Mouse (Mus musculus) T-helper 17 cell (primary cell): Measurements from ENCODE around the gene Golga7b.

Experiments
- in situ Hi-C, 2 experiments: fragments of 300-600 bp; cut with MboI, MseI; formaldehyde crosslinking; loops; 1 replicate in 1 of 2; 2 replicates in 1 of 2; pipeline ENCODE4 v1.15.1; 2025; ENCODE audit warnings: high pct_unique_total_duplicates in 2 of 2

Golga7b gene

DNA sequence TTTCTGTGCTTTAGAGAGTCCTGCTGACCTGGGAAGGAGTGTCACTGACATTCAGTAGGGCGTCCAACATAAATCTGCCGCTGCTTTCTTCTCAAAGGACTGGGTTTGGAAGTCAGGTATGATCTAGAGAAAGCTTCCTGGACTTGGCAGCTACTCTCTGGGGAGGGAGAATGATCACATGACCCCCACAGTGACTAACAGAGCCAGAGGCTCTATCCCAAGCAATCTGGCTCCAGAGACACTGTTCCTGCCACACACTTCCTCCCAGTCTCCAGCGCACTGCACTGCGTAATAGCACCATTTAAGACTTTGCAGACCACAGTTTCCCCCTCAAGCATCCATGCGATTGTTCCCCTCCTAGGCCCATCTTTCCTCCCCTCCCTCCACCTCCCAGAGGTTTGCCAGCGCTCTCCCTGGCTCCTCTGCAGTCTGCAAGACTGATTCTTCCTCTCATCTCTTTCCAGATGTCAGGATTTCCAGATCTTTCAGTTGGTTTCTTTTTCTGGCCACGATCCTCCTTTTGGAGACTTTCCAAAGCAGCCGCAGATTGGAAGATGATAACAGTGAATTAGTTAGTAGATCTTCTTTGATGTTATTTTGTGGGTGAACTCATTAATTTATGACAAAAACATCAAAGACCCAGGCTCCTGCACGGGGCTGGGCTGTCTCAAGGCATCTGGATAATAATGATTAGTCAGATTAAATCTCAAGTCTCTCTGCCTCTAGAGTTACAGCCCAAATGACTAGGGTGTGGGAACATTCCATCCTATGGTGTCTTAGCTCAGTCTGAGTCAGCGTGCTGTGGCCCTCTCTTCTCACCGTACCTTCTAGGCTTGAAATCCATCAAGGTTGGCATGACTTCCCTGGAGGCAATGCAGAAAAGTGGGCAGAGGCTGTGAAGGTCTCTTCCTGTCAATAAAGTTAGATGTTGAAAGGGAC is 2.9 kb downstream of the Golga7b start:
- in situ Hi-C loops: no loop called here

DNA sequence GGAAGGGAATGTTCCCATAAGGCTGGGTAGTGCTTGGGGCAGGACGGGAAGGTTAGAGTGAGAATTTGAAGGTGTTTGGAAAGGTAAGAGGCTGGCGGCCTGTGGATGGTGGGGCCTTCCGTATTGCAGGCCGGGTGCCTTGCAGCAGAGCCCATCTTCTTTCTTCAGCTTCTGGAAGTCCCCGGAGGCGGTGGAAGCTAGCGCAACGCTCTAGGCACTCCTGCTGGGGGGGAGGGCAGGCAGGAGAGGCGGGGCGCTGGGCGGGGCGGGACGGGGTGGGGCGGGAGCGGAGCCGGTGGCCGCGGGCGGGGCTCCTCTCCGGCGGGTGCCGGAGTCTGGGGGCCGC is 8.0 kb downstream of the Golga7b start:
- in situ Hi-C loops: no loop called here

DNA sequence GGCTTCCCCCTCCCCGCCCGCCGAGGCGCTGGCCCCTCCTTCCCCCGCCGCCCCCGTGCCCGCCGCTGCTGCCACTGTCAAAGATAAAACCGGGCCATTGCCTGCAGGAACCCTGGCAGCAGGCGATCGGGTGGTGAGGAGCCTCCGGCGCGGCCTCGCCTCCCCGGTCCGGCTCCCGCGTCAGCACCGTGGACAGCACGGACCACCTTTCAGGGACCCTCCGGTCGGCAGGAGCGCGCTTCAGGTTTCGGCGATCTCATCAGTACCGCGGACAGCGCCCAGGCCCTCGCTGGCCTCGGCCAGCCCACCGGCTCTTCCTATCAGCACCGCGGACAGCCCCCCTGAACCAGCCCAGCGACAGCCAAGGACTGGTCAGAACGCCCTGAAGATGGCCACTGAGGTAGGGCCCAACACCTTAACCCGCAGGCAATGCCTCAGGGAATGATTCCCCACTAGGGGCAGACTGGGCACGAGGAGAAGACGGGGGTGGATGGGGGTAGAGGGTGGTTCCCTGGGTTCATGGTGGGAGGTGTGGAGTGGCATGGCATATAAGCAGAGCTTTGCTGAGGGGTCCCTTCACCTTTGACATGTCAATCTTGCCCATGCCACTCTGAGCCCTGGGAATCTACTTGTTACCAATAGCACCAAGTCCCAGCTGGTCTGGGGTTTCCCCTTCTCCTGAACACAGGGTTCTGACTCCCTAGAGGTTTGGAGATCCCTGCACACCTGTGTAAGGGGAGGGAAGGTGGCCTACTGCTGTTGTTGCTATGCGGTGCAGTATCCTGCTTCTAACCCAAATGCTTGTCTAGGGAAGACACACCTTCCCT is 8.6 kb downstream of the Golga7b start:
- in situ Hi-C loops: no loop called here

DNA sequence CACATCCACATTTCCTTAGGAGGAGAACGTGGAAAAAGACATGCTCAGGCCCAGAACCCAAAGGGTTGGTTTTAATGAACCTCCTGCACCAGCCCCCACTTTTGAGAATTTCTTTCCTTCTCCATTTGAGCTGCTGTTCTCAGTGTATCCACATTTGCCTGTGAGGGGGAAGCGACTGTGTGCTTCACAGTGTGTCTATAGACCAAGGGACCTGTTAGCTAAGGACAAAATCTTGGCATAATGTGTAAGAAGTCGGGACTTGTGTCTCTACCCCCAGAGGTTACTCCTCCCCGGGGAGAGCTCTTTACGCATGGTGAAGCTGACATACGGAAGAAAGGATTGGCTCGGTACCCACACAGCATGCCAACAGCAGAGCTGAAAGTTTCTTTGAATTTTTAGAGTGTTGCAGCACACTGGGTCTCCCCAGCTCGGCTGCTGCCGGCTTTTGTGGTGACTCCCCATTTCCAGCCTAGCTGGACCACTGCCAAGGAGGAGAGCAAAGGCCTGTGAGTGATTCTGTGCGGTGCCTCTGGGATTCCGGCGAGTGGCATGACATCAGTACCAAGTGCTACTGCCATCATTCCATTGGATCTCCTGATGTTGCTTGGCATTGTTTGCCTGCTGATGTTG is 9.4 kb downstream of the Golga7b start:
- in situ Hi-C loops: no loop called here

DNA sequence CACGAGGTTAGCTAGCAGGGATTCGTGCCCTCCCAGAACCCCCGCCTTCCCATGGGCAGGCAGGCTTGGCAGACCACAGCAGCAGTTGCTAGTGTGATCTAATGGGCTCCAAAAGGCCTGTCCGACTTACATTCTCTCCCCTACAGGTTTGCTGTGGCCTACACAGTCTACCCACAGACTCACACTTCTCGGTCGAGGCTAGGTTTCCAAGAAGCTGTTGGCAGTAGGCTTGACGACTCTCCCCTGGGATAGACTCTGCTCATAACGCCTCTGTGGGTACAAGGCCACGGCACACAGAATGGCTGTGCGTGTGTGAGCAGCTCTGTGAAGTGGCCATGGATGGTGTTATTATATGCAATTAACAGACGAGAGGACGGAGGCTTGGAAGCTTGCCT is 9.9 kb downstream of the Golga7b start:
- in situ Hi-C loops: no loop called here

DNA sequence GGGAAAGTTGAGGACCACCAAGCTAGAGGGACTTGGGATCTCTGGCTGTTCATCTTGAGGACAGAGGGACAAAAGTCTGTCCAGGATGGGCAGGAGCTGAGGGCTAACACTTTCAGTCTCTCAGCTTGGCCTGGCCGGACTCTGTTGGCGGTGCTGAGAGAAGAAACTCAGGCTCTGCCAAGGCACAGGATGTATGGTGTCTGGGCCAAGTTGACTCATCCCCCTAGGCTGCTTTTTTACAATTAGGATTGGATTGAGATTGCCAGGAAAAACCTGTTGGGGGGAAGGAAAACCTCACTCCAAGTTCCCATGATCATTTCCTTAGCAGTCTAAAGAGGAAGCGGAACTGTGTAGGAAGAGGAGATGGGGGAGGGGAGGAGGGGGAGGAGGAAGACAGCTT is 10.7 kb downstream of the Golga7b start:
- in situ Hi-C loops: no loop called here

DNA sequence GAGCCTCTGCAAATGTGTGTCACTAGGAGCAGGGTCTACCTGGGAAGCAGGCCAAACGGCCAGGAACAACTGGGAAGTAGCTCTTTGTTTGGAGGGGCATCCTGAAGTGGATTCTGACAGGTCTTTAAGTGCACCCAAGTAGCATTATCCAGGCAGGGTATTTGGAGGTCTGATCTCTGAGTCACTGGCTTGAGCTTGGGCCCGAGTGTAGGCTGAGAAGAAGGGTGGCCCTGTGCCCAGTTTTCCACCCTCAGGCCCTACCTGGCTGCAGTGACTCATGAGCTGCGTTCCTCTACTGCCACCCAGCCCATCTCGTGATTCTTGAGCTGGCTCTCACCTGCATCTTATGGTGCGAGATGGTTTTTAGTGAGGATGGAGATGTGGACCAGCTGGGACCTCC is 11.2 kb downstream of the Golga7b start:
- in situ Hi-C loops: no loop called here

DNA sequence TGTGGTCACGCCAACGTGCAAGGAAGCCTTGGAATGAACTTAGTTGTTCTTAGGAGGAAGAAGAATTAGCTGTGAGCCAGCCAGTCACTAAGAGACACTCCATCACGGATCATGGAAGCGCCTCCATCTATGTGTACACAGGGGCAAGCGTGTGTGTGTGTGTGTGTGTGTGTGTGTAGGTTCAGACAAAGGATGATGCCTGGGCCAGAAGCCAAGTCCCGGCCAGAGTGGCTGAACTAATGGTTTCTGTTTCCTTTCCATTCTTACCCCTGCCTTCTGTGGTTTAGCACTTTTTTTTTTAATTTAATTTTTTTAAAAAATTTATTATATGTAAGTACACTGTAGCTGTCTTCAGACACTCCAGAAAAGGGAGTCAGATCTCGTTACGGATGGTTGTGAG is 13.1 kb downstream of the Golga7b start:
- in situ Hi-C loops: no loop called here

DNA sequence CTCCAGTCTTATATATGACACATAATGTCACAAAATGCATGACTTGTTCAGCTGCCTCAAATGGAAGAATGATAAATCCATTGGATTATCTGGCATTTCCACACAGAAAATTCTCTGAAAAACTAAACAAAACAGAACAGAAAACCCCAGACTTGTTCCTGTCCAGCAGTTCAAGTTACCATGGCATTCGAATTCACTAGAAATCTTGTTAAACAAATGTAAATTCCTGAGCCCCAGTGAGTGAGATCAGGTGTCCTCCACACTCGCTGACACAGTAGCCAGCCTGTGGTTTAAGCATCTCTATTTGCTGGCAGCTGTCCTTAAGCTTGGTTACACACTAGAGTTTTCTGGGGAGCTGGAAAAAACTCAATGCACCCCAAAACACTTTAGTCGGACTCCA is 16.1 kb downstream of the Golga7b start:
- in situ Hi-C loops: no loop called here

DNA sequence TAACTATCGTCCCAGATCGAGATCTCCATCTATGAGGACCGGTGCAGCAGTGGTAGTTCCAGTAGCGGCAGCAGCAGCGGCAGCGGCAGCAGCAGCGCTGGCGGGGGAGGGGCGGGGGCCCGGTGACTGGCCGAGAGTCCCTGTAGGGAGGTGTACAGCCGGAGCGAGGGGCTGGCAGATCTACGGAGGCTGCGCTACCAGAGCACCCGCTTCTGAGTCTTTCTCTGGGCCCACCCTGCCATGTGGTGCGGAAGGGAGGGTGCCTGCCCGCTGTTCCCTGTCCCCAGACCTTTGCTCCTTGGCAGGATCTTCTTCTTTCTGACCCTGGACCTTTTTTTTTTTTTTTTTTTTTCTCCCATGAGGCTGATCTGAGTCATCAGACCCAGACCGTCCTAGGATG is 21.0 kb downstream of the Golga7b start:
- in situ Hi-C loops: no loop called here

DNA sequence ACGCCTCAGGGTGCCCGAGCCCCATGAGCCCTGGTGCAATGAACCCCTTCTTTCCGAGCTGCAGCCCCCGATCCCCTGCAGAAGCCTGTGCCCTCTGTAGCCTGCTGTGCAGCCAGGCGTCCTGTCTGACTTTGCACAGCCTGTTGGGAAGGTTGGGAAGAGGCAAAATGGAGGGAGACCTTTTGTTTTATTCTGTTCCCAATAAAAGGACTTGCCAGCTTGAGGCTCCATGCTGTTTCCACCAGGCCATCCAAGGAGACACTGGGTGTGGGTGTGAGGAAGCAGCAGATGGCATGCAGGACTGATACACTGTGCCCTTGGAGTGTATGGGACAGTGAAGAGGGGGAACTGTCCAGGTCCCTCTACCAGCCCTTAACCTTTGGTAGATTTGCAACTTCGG is 22.7 kb downstream of the Golga7b start:
- in situ Hi-C loops: loop anchor here (5.0 kb wide), 4 partner anchors 48 to 78 kb away; no protein-coding TSS in a partner anchor

DNA sequence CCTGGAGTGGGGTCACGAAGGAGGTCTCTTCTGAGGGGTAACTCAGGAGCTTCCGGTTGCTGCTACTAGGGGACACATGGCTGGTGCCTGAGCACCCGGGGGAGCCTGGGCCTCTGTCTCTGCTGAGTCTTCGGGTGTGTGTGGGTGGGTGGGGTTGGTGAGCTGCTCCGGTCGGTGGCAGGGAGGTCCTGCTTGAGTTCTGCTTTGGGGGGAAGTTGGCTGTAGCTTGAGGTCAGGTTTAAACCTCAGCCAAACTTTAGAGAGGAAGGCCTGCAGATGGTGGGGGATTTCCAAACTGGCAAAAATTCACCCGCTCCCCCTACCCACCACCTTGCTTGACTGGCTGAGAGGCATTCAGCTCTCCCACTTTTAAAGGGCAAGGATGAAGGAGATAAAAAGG is 23.8 kb downstream of the Golga7b start:
- in situ Hi-C loops: loop anchor here (5.0 kb wide), 4 partner anchors 49 to 79 kb away; no protein-coding TSS in a partner anchor

DNA sequence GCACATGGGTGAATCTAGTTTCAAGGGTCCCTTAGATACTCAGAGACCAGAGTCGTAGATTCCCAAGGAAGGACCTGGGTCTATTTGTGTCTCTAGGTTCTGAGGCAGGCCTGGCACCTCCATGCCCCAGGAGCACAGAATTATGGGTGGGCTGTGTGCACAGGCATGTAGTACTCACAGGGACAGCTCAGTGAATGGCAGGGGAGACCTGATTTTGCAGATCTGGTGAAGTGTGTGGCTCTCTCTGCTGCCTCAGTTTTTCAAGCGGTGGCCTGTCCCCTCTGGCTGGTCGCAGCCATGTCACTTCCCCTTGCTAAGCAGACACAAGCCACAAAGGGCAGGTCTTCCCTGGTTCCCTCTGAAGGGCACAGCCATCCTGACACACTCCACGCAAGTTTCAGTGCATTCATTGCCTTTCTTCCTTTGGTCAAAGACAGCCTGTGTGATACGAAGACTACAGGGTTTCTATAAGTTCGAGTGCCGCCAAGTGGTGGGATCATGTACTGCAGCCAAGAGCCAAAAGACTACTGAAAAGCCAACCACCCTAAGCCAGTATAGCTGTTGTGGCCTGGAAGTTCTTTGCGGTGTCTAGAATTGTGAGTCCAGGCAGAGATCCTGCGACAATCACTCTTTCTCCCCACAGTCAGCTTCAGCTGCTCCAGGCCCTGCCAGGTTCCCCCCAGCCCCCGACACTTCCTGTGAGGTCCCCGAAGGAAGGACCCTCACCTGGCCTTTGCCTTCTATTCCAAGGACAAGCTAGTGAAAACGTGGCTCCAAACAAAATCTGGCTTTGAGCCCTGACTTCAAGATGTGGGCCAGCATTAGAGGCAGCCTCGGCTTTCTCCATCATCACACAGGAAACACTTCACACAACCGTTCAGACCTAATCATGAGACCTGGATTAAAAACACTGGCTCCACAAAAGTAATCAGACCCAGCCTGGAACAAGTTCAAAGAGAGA is 24.9 kb downstream of the Golga7b start:
- in situ Hi-C loops: loop anchor here (5.0 kb wide), 4 partner anchors 50 to 80 kb away; no protein-coding TSS in a partner anchor

DNA sequence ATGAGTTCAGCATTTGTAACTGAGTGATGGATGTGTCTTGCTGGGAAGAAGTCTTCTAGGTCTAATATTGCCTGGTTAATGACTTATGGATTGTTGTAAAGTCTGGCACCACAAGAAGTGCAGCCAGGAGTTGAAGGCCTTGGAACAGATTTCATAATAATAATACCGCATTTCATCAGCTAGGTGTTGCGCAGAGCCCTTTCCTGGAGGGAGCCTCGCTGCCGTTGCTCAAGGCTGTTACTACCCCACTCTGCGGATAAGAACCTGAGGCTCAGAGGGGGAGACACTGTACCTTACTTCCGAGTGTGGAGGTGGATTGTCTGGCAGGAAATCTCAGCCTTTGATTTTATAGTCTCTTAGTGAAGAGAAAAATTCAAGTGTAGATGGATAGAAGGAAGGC is 29.9 kb downstream of the Golga7b start:
- in situ Hi-C loops: no loop called here

DNA sequence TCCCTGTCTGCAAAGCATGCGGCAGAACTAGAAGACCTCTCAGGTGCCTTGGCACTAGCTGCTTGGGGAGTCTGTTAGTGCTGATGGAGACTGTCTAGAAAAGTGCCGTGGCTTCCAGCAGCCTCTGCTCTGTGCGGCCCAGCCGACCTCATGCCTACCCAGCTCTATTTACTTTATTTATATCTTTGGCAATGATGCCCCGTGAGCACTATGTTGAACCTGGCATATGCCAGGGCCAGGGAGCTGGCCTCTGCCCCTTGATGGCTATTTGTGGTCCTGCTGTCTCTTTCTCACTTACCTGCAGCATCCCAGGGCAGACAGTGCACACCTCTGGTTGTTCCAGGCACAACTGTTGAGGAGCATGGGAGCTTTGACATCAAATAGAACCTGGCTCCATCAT is 31.1 kb downstream of the Golga7b start:
- in situ Hi-C loops: no loop called here

DNA sequence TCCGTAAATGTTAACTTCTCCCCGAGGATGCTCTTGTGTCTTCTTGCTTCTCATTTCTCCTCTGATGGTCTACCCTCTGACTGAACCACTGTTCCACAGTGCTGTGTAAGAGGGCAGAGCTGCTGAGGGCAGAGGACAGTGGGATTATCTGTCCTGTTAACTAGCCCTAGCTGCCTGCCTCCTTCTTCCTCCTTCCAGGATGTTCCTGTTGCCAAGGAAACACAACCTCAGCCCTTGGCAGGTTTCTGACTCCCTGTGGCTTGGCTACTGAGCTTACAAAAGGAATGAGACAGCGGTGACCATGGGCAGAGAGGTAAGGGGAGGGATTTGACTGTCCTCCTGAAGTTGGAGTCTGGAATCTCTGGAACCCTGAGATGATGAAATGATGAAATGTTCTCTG is 32.2 kb downstream of the Golga7b start:
- in situ Hi-C loops: loop anchor here in 1 of 2 experiments (5.0 kb wide), 1 partner anchor 88 kb away; no protein-coding TSS in a partner anchor

DNA sequence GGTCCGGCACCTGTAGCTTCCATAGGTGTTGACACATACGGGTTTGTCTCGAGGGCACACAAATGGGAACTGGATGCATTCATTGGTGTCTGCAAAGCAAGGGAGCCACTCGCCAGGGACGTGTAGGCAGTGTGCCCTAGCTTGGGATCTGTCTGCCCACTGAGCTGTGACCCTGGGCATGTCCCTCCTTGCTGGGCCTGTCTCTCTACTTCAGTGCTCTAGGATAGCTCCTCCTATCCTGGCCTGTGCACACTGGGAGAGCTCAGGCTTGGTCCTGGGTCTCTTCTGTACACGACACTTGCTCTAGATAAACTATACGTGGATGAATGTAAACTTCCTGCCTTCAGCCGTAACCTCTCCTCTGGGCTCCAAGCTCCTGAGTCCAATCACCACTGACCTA is 36.8 kb downstream of the Golga7b start:
- in situ Hi-C loops: loop anchor here in 1 of 2 experiments (5.0 kb wide), 1 partner anchor 83 kb away; no protein-coding TSS in a partner anchor

DNA sequence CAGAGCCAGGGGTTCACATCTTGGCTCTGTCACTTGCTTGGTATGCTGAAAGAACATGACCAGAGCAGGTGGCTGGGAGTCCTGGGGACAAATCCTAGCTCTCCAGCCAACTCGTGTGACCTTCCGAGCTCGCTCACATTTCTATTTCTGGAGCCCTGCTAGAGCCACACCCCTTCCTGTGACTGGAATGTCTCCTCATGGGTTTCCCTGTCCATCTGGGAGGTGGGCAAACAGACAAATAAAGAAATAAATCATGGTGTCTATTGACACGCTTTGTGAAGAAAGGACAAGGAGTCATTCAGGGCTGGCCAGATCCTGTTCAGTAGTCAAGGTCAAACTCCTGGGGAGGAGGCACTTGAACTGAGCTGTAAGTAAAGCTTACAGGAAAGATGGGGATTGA is 41.0 kb downstream of the Golga7b start:
- in situ Hi-C loops: no loop called here

DNA sequence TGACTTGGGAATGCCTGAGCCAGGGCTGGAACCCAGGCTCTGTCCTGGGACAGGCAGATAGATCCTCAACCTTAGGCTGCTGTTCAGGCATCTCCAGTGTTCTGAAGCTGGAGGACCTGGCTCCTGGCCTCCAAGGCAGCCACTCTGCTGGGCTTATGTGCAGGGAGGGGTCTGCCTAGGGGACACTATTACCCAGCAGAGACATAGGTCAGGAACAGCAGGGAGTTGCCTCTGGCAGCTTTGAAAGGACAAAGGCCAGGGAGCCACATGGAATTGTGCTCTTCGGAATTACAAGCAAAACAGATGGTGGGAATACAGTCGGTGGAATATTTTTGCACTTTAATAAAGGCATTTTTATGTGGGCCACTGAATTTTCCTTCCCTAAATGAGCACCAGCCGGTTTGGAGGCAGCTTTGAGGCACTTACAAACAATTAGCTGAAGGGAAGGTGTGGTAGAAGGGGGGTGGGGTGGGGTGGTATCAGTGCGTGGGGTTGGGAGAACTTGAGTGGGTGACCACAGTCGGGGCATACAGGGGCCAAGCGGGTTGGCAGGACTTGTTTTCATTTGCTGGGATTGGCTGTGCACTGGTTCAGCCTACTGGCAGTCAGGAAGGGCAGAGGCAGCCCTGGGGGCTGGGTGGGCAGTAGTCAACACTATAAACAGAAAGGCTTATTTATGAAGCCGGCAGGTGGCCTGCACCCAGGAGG is 43.7 kb downstream of the Golga7b start:
- in situ Hi-C loops: no loop called here

DNA sequence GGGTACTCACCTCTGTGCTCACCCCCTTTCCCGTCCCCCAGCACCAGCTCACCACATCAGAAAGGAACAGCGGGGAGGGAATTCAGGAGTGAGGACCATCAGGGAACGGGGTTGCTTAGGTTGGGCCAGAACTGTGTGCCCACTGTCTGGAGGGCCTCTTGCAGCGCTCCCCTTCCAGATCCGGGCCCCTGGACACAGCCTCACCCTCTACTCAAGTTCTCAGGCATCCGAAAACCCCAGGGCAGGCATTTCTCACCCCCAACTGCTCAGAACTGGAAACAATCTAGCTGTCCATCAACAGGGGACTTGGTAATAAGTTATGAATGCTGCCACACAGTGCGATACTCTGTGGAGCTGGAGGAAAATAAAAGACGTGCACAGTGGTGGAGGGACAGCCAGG is 44.7 kb downstream of the Golga7b start:
- in situ Hi-C loops: no loop called here
